Mouse (Mus musculus): Measurements from ENCODE around the gene Hbp1. TPM values are rescaled to one million over a fixed set of nuclear protein-coding genes. Genes with fewer than 3 reads are reported as not detected.

The Hbp1 gene
- polyA plus RNA-seq, 1 experiment from 2014 or later = 153 TPM

DNA sequence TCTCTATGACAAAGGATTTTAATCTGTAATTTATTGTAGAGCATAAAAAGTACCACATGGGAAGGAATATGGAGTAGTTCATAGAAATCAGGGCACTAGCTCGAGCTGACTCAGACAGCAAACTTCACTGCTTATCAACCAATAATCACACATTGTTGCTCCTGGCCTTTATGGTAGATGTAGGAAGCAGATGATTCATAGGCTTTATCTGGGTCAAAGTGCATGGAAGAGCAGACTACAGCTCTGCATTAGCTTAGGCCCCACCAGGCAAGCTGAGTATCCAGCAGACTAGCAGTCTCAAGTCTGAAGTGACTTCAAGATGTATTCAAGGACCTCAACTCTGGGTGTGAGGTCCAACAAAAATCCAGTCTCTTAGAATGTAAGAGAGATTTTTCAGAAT lies 67.6 kb downstream of the Hbp1 start:
- Histone ChIP-seq H3K27me3 (ENCODE audit: control insufficient read depth, insufficient read depth, low read length) (no peaks in the 10 kb centered on the region), H3K9ac (replicated peaks; ENCODE audit: low read depth, low read length) (no peak overlapping the region), H3K4me1 (ENCODE audit: control insufficient read depth, insufficient read depth, low read length) (no peaks in the 10 kb centered on the region), H3K36me3 (ENCODE audit: control insufficient read depth, insufficient read depth, low read length) (peaks cover 4% of the 10 kb centered on the region; the same call in 1 of the 2 replicates), H3K27ac (ENCODE audit: low read length) (no peak overlapping the region), H3K4me2 (replicated peaks; ENCODE audit: low read depth, low read length) (no peak overlapping the region), H3K9me3 (ENCODE audit: control insufficient read depth, low read depth, low read length) (no peaks in the 10 kb centered on the region), H3K4me3 (ENCODE audit: low read depth, low read length) (no peak overlapping the region)
- no peak for ATAC-seq (ENCODE audit: insufficient number of reproducible peaks, insufficient read depth, low FRiP score, low read depth)
- 50% methylated on average over 1 of the region's 1 CpGs for WGBS

GRCm38 (mm10) chr12:31876775-31877174 lies 73.6 kb downstream of the Hbp1 start:
- no peaks in the 10 kb centered on the region for H3K36me3 ChIP-seq (ENCODE audit: control insufficient read depth, insufficient read depth, low read length)
- H3K4me2 ChIP-seq (replicated peaks; ENCODE audit: low read depth, low read length) = no peak overlapping the region
- no peaks in the 10 kb centered on the region for H3K27me3 ChIP-seq (ENCODE audit: control insufficient read depth, insufficient read depth, low read length)
- H3K4me1 ChIP-seq (ENCODE audit: control insufficient read depth, insufficient read depth, low read length) = no peaks in the 10 kb centered on the region
- ATAC-seq (ENCODE audit: insufficient number of reproducible peaks, insufficient read depth, low FRiP score, low read depth) = no peak
- H3K9me3 ChIP-seq (ENCODE audit: control insufficient read depth, low read depth, low read length) = no peaks in the 10 kb centered on the region
- no peak overlapping the region for H3K9ac ChIP-seq (replicated peaks; ENCODE audit: low read depth, low read length)
- no peak overlapping the region for H3K4me3 ChIP-seq (ENCODE audit: low read depth, low read length)
- 82% methylated on average over 4 of the region's 4 CpGs for WGBS
- no peak overlapping the region for H3K27ac ChIP-seq (ENCODE audit: low read length)

Other genes with a start within 250 kb of the Hbp1 start
- gene Gpr22, start 236.6 kb downstream of the Hbp1 start, polyA plus RNA-seq (2014; fragmentation: Nextera tagmentation; extraction: Ambion mirVana) = 5.9 and 6.1 TPM in 2 replicates
- gene Prkar2b, start 110.8 kb upstream of the Hbp1 start, polyA plus RNA-seq (2014; fragmentation: Nextera tagmentation; extraction: Ambion mirVana) = 34.0 and 38.7 TPM in 2 replicates